Mouse (Mus musculus): ENCODE data around the gene Trim17. TPM values are rescaled to one million over a fixed set of nuclear protein-coding genes. Genes with fewer than 3 reads are reported as not detected.

Trim17 gene
- total and polyA plus RNA-seq, 3 experiments: 0.50 to 0.82 TPM; not detected in 1

DNA sequence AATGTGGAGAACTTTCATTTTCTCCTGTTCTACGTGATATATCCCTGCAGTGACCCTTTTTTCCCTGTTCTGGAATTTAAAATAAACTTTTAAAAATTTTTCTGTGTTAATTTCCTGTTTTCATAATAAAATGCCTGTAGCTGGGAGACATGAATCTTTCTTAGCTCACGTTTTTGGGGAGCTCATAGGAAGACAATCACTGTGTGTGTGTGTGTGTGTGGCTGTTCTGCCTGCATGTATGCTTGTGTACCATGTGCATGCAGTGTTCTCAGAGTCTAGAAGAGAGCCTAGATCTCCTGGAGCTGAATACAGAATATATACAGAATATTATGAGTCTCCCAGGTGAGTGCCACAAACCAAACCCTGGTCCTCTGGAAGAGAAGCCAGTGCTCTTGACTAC lies 27.4 kb upstream of the Trim17 start:
- Histone ChIP-seq H3K79me2 (ENCODE audit: control insufficient read depth, insufficient read depth, low read length, poor library complexity) (peaks cover 1% of the 10 kb centered on the region; the same call in 1 of the 2 replicates), H3K4me1 (ENCODE audit: control insufficient read depth in 1 of 2, insufficient read depth in 2 of 2, low read length in 2 of 2) (peaks cover 4 to 15% of the 10 kb centered on the region in 2 experiments; a peak in 3 of 4 replicates), H3K27ac (ENCODE audit: control insufficient read depth, low read depth, low read length) (no peak overlapping the region), H3K9ac (ENCODE audit: control insufficient read depth, low read depth, low read length, poor library complexity, severe bottlenecking) (peak overlapping the region; percentile 54), H3K36me3 (ENCODE audit: control insufficient read depth in 1 of 2, insufficient read depth in 2 of 2, low read length in 2 of 2) (peaks cover 0 to 13% of the 10 kb centered on the region in 2 experiments; a peak in 2 of 4 replicates), H3K27me3 (ENCODE audit: control insufficient read depth in 1 of 2, insufficient read depth in 2 of 2, low read length in 2 of 2) (no peaks in the 10 kb centered on the region), H3K4me3 (ENCODE audit: control insufficient read depth in 1 of 2, insufficient read depth in 1 of 2, low read depth in 2 of 2, low read length in 2 of 2) (peak overlapping the region; percentile 29 to 72), H3K9me3 (replicated peaks; ENCODE audit: insufficient read depth, low read length) (no peaks in the 10 kb centered on the region)
- TF ChIP-seq GATA1 (IDR thresholded peaks at IDR 0.05; ENCODE audit: low read depth, low read length): no peak
- no peak for TF ChIP-seq MEF2A (IDR thresholded peaks at IDR 0.05; ENCODE audit: extremely low read depth, insufficient replicate concordance, low read depth, low read length, poor library complexity, severe bottlenecking)
- TF ChIP-seq USF2 (IDR thresholded peaks at IDR 0.05; ENCODE audit: borderline replicate concordance in 1 of 2, insufficient read depth in 1 of 2, low read depth in 1 of 2, low read length in 2 of 2): no peak
- no peak for TF ChIP-seq TAL1 (IDR thresholded peaks at IDR 0.05; ENCODE audit: low read length)
- TF ChIP-seq E2F4 (IDR thresholded peaks at IDR 0.05; ENCODE audit: borderline replicate concordance, low read depth, low read length): no peak
- TF ChIP-seq TBP (IDR thresholded peaks at IDR 0.05; ENCODE audit: low read depth, low read length): peak; percentile 97
- peak; percentile 66; the same call in 1 of the 2 replicates for TF ChIP-seq ZNF384 (IDR thresholded peaks at IDR 0.05; ENCODE audit: low read depth, low read length)
- no peak for TF ChIP-seq POLR2A (IDR thresholded peaks at IDR 0.05; ENCODE audit: control insufficient read depth in 1 of 2, insufficient read depth in 1 of 2, low read depth in 1 of 2, low read length in 2 of 2, poor library complexity in 1 of 2)
- TF ChIP-seq TCF12 (IDR thresholded peaks at IDR 0.05; ENCODE audit: low read depth, low read length): no peak
- TF ChIP-seq MAFK (IDR thresholded peaks at IDR 0.05; ENCODE audit: borderline replicate concordance, low read depth, low read length): peak; percentile 65; the same call in 1 of the 2 replicates
- DNase-seq (ENCODE audit: low read depth, low spot score): peak; percentile 75

GRCm38 (mm10) chr11:58927790-58928651 lies 26.5 kb upstream of the Trim17 start:
- Histone ChIP-seq H3K9me3 (replicated peaks; ENCODE audit: insufficient read depth, low read length) (no peaks in the 10 kb centered on the region), H3K27ac (ENCODE audit: control insufficient read depth, low read depth, low read length) (peak overlapping the region; percentile 51), H3K27me3 (ENCODE audit: control insufficient read depth in 1 of 2, insufficient read depth in 2 of 2, low read length in 2 of 2) (no peaks in the 10 kb centered on the region), H3K4me1 (ENCODE audit: control insufficient read depth in 1 of 2, insufficient read depth in 2 of 2, low read length in 2 of 2) (peaks cover 4 to 15% of the 10 kb centered on the region in 2 experiments; a peak in 3 of 4 replicates), H3K36me3 (ENCODE audit: control insufficient read depth in 1 of 2, insufficient read depth in 2 of 2, low read length in 2 of 2) (peaks cover 0 to 13% of the 10 kb centered on the region in 2 experiments; a peak in 2 of 4 replicates), H3K9ac (ENCODE audit: control insufficient read depth, low read depth, low read length, poor library complexity, severe bottlenecking) (peak overlapping the region; percentile 54), H3K79me2 (ENCODE audit: control insufficient read depth, insufficient read depth, low read length, poor library complexity) (peaks cover 1% of the 10 kb centered on the region; the same call in 1 of the 2 replicates), H3K4me3 (ENCODE audit: control insufficient read depth in 1 of 2, insufficient read depth in 1 of 2, low read depth in 2 of 2, low read length in 2 of 2) (peak overlapping the region; percentile 62 to 72)
- peak; percentile 93 for DNase-seq (ENCODE audit: low read depth, low spot score)
- peak; percentile 65; the same call in 1 of the 2 replicates for TF ChIP-seq POLR2AphosphoS2 (IDR thresholded peaks at IDR 0.05; ENCODE audit: low read length)
- TF ChIP-seq MAZ (IDR thresholded peaks at IDR 0.05; ENCODE audit: low read depth, low read length): peak; percentile 42; the same call in 1 of the 2 replicates
- TF ChIP-seq HCFC1 (IDR thresholded peaks at IDR 0.05; ENCODE audit: low read depth, low read length): 0 out of 2 replicates have a peak, but pooled peaks have one; percentile 27
- TF ChIP-seq KAT2A (conservative IDR thresholded peaks at IDR 0.05; ENCODE audit: low read depth, low read length): no peak
- no peak for TF ChIP-seq MYB (IDR thresholded peaks at IDR 0.05; ENCODE audit: low read depth, low read length)
- peak; percentile 99 for TF ChIP-seq TBP (IDR thresholded peaks at IDR 0.05; ENCODE audit: low read depth, low read length)
- TF ChIP-seq USF1 (IDR thresholded peaks at IDR 0.05; ENCODE audit: low read depth, low read length): no peak
- TF ChIP-seq JUND (IDR thresholded peaks at IDR 0.05; ENCODE audit: low read depth, low read length): 0 out of 2 replicates have a peak, but pooled peaks have one; percentile 30
- peak in 1 of 2 experiments; percentile 3; a peak in 1 of 4 replicates for TF ChIP-seq EP300 (IDR thresholded peaks at IDR 0.05; ENCODE audit: low read depth in 1 of 2, low read length in 2 of 2)
- peak; percentile 62 for TF ChIP-seq TCF12 (IDR thresholded peaks at IDR 0.05; ENCODE audit: low read depth, low read length)
- no peak for TF ChIP-seq MAFK (IDR thresholded peaks at IDR 0.05; ENCODE audit: borderline replicate concordance, low read depth, low read length)
- peak in 1 of 2 experiments; percentile 82; a peak in 2 of 4 replicates for TF ChIP-seq POLR2A (IDR thresholded peaks at IDR 0.05; ENCODE audit: control insufficient read depth in 1 of 2, insufficient read depth in 1 of 2, low read depth in 1 of 2, low read length in 2 of 2, poor library complexity in 1 of 2)
- TF ChIP-seq POLR2AphosphoS5 (IDR thresholded peaks at IDR 0.05; ENCODE audit: borderline replicate concordance, low read depth, low read length): peak; percentile 62; the same call in 1 of the 2 replicates
- TF ChIP-seq MYC (IDR thresholded peaks at IDR 0.05; ENCODE audit: low read depth, low read length): 0 out of 2 replicates have a peak, but pooled peaks have one; percentile 31
- TF ChIP-seq ZKSCAN1 (IDR thresholded peaks at IDR 0.05; ENCODE audit: low read depth, low read length): no peak
- no peak for TF ChIP-seq ZNF384 (IDR thresholded peaks at IDR 0.05; ENCODE audit: low read depth, low read length)
- peak; percentile 49 for TF ChIP-seq SMC3 (IDR thresholded peaks at IDR 0.05; ENCODE audit: low read depth, low read length)
- TF ChIP-seq MEF2A (IDR thresholded peaks at IDR 0.05; ENCODE audit: extremely low read depth, insufficient replicate concordance, low read depth, low read length, poor library complexity, severe bottlenecking): no peak
- peak; percentile 80 for TF ChIP-seq CHD2 (IDR thresholded peaks at IDR 0.05; ENCODE audit: low read length)
- TF ChIP-seq CTCF (IDR thresholded peaks at IDR 0.05 in 2 of 3, conservative IDR thresholded peaks at IDR 0.05 in 1 of 3; ENCODE audit: control insufficient read depth in 1 of 3, insufficient read depth in 1 of 3, low read depth in 2 of 3, low read length in 3 of 3, poor library complexity in 1 of 3, severe bottlenecking in 1 of 3): peak; percentile 65 to 82 (median 74)
- peak; percentile 73 for TF ChIP-seq NELFE (IDR thresholded peaks at IDR 0.05; ENCODE audit: low read depth, low read length)
- TF ChIP-seq NRF1 (IDR thresholded peaks at IDR 0.05; ENCODE audit: insufficient read depth, low read depth, low read length, poor library complexity, severe bottlenecking): no peak

Measured in MEL (cell line).